Comparison of ENCODE assay signal across 15 mouse cellular contexts in genomic region chr2:117693537-117693936, GRCm38 (mm10).
DNase-seq lines count a peak whose midpoint lies in the region; ATAC-seq lines count a peak whose summit lies in the region.
"Had no signal": no experiment of that assay in that cellular context is flagged by ENCODE, and none has a peak within 500 bp of the region (broad histone marks: within the 10 kb centered on the region; RNA-seq: fewer than 3 reads in every experiment).

No protein-coding gene starts in this region.

- no peak overlapping the region for H3K27ac ChIP-seq in intestine, embryonic 16.5 days (ENCODE audit: low read length)
- H3K27ac ChIP-seq: embryonic facial prominence, embryonic 13.5 days; hindbrain, embryonic 10.5 days; limb, embryonic 15.5 days had no signal

- no peak overlapping the region for H3K4me3 ChIP-seq in intestine, embryonic 16.5 days (ENCODE audit: low read length)
- H3K4me3 ChIP-seq: embryonic facial prominence, embryonic 13.5 days; hindbrain, embryonic 10.5 days; limb, embryonic 15.5 days; megakaryocyte, embryonic 14.5 days had no signal

- no peak for ATAC-seq in intestine, embryonic 16.5 days
- ATAC-seq: activated CD4-positive, CD25-positive, alpha-beta regulatory T cell, adult 4 months; intestine, postnatal 0 days had no signal

- H3K27me3 ChIP-seq in intestine, embryonic 16.5 days (replicated peaks; ENCODE audit: control insufficient read depth, insufficient read depth, low read length): no peaks in the 10 kb centered on the region
- H3K27me3 ChIP-seq: embryonic facial prominence, embryonic 13.5 days; limb, embryonic 15.5 days had no signal

- 53% methylated on average over 4 of the region's 4 CpGs for WGBS in intestine, embryonic 16.5 days

- H3K9me3 ChIP-seq in intestine, embryonic 16.5 days (ENCODE audit: control insufficient read depth, low read length): no peaks in the 10 kb centered on the region
- H3K9me3 ChIP-seq: embryonic facial prominence, embryonic 13.5 days; hindbrain, embryonic 10.5 days; limb, embryonic 15.5 days; megakaryocyte, embryonic 14.5 days had no signal

- H3K36me3 ChIP-seq in intestine, embryonic 16.5 days (ENCODE audit: control insufficient read depth, insufficient read depth, low read length): no peaks in the 10 kb centered on the region
- H3K36me3 ChIP-seq: embryonic facial prominence, embryonic 13.5 days; hindbrain, embryonic 10.5 days; limb, embryonic 15.5 days had no signal

- H3K4me1 ChIP-seq in intestine, embryonic 16.5 days (ENCODE audit: control insufficient read depth, insufficient read depth, low read length): no peaks in the 10 kb centered on the region
- H3K4me1 ChIP-seq: embryonic facial prominence, embryonic 13.5 days; hindbrain, embryonic 10.5 days; limb, embryonic 15.5 days had no signal

- no peak overlapping the region for H3K9ac ChIP-seq in intestine, embryonic 16.5 days (ENCODE audit: low read depth, low read length)
- H3K9ac ChIP-seq: embryonic facial prominence, embryonic 13.5 days; limb, embryonic 15.5 days had no signal

- intact Hi-C loops in gastrocnemius, postnatal 14 days (cut with DNase I; ENCODE audit: low total_unique reads): no loop called here
- intact Hi-C loops in left cerebral cortex, postnatal 14 days (cut with DNase I): no loop called here

- peak; percentile 12 for DNase-seq in gastrocnemius, postnatal 14 days
- DNase-seq in gastrocnemius, postnatal 4 days (ENCODE audit: low spot score in 2 of 2): no peak
- DNase-seq in urinary bladder, postnatal 25 days (ENCODE audit: low spot score): peak; percentile 17
- no peak for DNase-seq in urinary bladder, adult 2 months (ENCODE audit: low spot score)
- DNase-seq in lung, postnatal 14 days: peak; percentile 69
- no peak for DNase-seq in left cerebral cortex, postnatal 14 days (ENCODE audit: low spot score in 2 of 2)
- DNase-seq: cerebellum, postnatal 36 days; kidney, postnatal 14 days had no signal

- H3K4me2 ChIP-seq in intestine, embryonic 16.5 days (ENCODE audit: low read depth, low read length): no peak overlapping the region
- H3K4me2 ChIP-seq: embryonic facial prominence, embryonic 13.5 days; limb, embryonic 15.5 days had no signal

Comparison
In these comparisons a context has a peak if more than half of its experiments do, and no peak if none do; other contexts are left out.
1. DNase-seq: peak in gastrocnemius, postnatal 14 days (single experiment), urinary bladder, postnatal 25 days (single experiment) and lung, postnatal 14 days (single experiment); none in gastrocnemius, postnatal 4 days (0 of 2), urinary bladder, adult 2 months (single experiment) and left cerebral cortex, postnatal 14 days (0 of 2).